Mouse (Mus musculus) CD4-positive naive resting alpha-beta T cell, adult 76 days (primary cell): ENCODE results near the gene Selenon. TPM values are rescaled to one million over a fixed set of nuclear protein-coding genes. Genes with fewer than 3 reads are reported as not detected.

Experiments
- total RNA-seq: library from RNA; stranded (reverse); gene quantifications from one replicate; pipeline ENCODE4 v1.2.4, GENCODE M21; 2023

The Selenon gene
- total RNA-seq: 5.3 TPM

GRCm38 (mm10) chr4:134551494-134552316, at the start of gene Selenon:
Gene Selenon, minus strand, starts transcription at chr4:134552166.

GRCm38 (mm10) chr4:134534932-134535786, 16.8 kb downstream of the Selenon start, which contains the start of gene Mtfr1l:
Gene Mtfr1l, minus strand, starts transcription at chr4:134535387.

GRCm38 (mm10) chr4:134510845-134511411, 41.0 kb downstream of the Selenon start, which contains the start of gene Aunip:
Gene Aunip, plus strand, starts transcription at chr4:134510999.

GRCm38 (mm10) chr4:134496595-134497210, 55.3 kb downstream of the Selenon start, which contains the start of gene Paqr7:
Gene Paqr7, plus strand, starts transcription at chr4:134496697.

Other genes starting within 250 kb of the Selenon start
- not detected for gene Trim63, start 237.0 kb downstream of the Selenon start, total RNA-seq
- gene Slc30a2, start 209.0 kb downstream of the Selenon start, total RNA-seq: not detected
- 0.73 TPM for gene Extl1, start 168.3 kb downstream of the Selenon start, total RNA-seq
- 1.9 TPM for gene Pafah2, start 155.8 kb downstream of the Selenon start, total RNA-seq
- 44.4 TPM for gene Stmn1, start 83.8 kb downstream of the Selenon start, total RNA-seq
- 20.9 TPM for gene Paqr7, start 55.5 kb downstream of the Selenon start, total RNA-seq
- 0.44 TPM for gene Aunip, start 41.2 kb downstream of the Selenon start, total RNA-seq
- gene Mtfr1l, start 16.8 kb downstream of the Selenon start, total RNA-seq: 50.8 TPM
- 8.2 TPM for gene Man1c1, start 152.1 kb upstream of the Selenon start, total RNA-seq
- 125 TPM for gene Ldlrap1, start 215.9 kb upstream of the Selenon start, total RNA-seq